Mouse (Mus musculus) T-helper 2 cell (primary cell): Measurements from ENCODE around the gene P4ha3.
"Not testable (repeated sequence)": the region's sequence is repeated elsewhere in the genome, so short reads cannot be mapped to it uniquely, and the experiment has no call there.

Experiments
- in situ Hi-C: fragments of 300-600 bp; cut with MboI, MseI; formaldehyde crosslinking; loops from one replicate; pipeline ENCODE4 v1.15.1; 2025; ENCODE audit warnings: high pct_unique_total_duplicates

Gene P4ha3

GRCm38 (mm10) chr7:100285383-100285782, at the start of gene P4ha3:
TSS of gene P4ha3 (plus strand) at chr7:100285520.
- in situ Hi-C loops, result no loop called here

GRCm38 (mm10) chr7:100238271-100238670, 47.0 kb upstream of the P4ha3 start:
- in situ Hi-C loops, result no loop called here

- in situ Hi-C loops, result no loop called here
Observed at GRCm38 (mm10) chr7:100240601-100241000, 44.7 kb upstream of the P4ha3 start.

DNA sequence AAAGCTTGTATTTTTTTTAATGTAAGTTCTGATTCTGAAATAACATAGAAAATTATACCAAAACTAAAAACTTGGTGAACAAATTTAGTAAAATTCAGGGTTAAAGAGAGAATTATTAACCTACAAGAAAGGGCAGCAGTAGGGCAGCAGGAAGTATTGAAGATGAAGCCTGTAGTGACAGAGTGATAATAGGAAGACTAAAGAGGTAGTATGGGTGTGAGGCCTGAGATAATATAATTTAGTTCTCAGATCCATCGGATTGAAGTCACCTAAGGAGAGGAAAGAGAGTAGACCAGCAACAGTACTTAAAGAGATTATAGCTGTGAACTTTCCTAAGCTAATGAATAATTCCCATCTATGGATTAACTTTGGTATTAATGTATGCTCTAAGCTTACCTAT, 42.3 kb upstream of the P4ha3 start:
- in situ Hi-C loops, result no loop called here

DNA sequence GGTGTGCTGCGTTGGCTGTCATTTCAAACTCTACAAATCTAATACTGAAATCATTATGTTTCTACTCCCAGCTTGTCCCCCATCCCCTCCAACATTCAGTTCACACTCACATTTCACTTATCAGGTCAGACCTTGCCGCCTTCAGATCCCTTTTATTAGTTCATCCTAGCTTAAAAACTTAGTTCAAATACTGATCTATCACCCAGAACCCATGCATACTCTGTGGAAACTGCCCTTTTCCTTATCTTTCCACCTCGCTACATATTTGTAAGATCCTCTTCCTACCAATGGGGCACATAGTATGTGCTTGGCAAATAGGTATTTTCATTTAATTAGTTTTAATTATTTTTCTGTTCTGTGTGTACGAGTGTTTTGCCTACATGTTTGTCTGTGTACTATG, 41.1 kb upstream of the P4ha3 start:
- in situ Hi-C loops, result no loop called here

DNA sequence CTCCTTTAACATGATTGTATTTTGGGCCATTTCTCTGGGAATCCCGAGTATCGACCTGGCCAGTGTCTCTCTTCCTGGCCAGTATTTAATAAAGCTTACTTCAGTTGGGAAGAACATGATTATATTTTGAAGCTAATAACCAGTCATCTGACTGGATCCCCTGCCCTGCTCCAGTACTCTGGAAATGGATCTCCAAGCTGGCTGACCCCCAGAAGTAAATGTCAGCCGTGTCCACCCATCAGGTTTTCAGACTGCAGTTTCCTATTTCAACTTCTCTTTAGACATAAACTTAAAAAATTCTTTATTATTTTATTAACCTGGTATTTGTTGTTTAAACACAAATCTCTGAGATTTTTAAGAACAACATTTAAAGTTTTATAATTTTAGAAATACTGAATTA, 40.1 kb upstream of the P4ha3 start:
- in situ Hi-C loops, result no loop called here

DNA sequence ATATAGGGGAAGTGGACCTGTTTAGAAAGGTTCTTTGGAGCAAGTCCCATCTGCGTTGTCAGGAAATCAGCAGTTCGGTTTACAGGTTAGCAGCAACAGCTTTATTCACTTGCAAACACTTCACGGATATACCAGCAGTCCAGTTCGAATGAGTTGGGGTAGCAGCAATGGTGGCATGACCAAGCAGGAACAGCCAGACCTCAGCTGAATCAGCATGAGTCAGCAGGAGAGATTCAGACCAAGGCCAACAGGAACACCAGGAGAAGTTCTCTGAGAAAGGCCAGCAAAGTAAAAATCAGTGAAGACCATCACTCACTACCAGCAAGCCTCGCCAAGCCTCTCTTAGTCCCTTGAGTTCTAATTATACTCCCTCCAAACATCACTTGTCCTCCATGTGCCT, 34.7 kb upstream of the P4ha3 start:
- in situ Hi-C loops, result no loop called here

DNA sequence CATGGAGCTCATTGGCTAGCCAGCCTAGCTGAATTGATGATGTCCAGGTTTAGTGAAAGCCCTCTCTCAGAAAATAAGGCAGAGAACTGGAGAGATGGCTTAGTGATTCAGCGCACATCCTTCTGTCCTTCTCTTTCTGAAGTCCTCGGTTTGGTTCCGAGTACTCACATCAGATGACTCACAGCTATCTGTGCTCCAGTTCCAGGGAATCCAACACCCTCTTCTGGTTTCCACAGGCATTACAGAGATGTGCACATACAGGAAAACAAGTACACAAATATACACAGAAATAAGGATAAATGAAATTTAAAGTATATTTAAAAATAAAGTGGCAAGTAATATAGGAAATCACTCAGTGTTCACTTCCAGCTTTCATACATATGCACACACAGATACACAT, 23.0 kb upstream of the P4ha3 start:
- in situ Hi-C loops, result no loop called here

DNA sequence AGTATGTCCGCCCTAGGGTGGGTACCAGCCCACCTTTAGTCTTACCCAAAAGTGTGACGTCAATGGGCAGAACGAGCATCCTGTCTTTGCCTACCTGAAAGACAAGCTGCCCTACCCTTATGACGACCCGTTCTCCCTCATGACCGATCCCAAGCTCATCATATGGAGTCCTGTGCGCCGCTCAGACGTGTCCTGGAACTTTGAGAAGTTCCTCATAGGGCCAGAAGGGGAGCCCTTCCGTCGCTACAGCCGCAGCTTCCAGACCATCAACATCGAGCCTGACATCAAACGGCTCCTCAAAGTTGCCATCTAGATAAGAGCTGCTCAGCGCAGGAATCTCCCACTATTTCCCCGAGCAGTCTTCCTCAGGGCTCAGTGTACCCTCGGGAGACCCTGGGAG, 20.4 kb upstream of the P4ha3 start:
- in situ Hi-C loops, result not testable (repeated sequence)

- in situ Hi-C loops, result no loop called here
Observed at GRCm38 (mm10) chr7:100272369-100272768, 13.0 kb upstream of the P4ha3 start.

DNA sequence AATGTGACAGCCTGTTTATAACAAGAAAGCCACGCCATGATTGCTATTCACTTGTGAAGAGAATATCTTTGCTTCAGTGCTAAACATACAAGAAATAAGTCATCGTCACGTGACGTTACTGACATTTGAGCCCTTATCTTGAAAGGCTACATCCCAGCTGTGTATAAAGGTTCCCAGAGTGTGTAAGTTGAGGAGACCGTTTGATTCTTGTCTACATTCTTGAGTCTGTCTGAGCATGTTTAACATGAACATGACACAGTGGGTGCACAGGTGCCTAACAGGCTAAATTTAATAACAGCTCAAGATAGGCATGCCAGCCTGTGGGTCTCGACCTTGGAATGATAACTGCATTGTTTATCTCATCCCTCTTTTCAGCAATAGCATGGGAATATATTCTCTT, 10.8 kb upstream of the P4ha3 start:
- in situ Hi-C loops, result no loop called here

DNA sequence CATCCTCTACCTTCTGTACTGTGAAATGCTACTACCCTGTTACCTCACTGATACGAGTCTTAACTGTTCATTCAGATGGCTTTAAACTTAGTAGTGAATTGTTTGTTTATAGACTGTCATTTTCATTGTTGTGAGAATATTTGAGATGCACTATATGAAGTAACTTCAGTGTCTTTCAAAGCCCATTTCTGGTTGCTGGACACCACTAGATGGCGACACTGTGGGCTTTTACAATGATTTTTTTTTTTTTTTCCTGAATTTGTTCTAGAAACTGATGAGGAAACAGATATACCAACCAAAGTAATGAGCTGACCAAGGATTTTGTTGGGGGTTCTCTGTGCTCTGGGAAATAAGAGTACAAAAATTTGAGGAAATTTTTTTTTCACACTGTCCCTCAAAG, 8.9 kb upstream of the P4ha3 start:
- in situ Hi-C loops, result loop anchor here (5.0 kb wide), 1 partner anchor 51 kb away; no protein-coding TSS in a partner anchor

DNA sequence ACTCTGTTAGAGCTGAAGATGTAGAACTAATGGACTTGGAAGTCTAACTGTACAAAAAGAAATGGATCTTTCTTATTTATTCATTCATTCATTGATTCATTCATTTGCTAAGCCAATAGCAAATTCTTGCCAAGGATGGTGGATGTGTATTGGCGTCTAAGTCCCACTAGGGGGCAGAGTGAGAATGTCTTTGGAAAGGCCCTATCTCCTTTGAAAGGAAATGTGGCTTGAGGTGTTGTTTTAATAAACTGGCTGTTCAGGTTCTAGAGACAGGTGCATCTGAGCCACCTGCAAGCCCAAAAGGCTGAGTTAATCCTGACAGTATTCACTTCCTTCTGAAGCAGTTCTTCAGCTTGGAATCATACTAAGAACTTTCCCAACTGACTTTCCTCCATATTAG, 5.5 kb upstream of the P4ha3 start:
- in situ Hi-C loops, result loop anchor here (5.0 kb wide), 1 partner anchor 47 kb away; no protein-coding TSS in a partner anchor

DNA sequence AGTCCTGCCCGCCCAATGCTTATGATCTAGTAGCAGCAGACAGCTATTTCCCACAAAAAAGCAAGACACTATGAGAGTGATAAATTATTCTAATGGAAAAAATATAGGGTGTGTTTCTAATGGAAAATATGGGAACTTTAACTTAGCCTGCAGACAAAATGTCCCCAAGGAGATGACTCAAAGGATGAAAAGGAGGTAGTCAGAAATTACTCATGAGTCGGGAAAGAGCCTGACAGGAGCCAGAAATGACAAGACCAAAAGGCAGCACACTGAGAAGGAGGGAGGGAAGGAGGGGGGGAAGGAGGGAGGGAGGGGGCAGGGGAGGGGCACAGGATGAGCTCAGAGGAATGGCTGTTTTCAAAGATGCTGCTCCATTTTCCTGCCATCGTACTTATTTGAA, 3.7 kb upstream of the P4ha3 start:
- in situ Hi-C loops, result no loop called here

GRCm38 (mm10) chr7:100283298-100283697, 2.0 kb upstream of the P4ha3 start:
- in situ Hi-C loops, result no loop called here

GRCm38 (mm10) chr7:100287748-100288578, 2.6 kb downstream of the P4ha3 start:
- in situ Hi-C loops, result no loop called here

DNA sequence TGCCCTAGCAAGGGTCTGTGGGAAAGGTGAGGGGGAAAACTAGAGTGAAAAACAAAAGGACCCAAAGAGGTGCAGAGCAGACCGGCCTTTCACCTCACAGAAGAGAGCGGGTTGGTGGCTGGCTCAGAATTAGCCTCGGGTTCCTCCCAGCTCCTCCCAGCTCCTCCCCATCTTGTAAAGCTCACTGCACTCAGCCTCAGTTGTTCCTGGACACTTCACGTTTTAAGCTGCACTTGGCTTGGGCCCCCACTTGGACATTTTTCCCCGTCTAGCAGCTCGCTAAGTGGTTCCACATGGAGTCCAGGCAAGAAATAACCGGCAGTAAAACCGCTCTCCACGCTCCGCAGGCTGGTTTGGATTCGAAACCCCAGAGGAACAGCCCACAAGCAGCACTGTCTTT, 3.3 kb downstream of the P4ha3 start:
- in situ Hi-C loops, result no loop called here

DNA sequence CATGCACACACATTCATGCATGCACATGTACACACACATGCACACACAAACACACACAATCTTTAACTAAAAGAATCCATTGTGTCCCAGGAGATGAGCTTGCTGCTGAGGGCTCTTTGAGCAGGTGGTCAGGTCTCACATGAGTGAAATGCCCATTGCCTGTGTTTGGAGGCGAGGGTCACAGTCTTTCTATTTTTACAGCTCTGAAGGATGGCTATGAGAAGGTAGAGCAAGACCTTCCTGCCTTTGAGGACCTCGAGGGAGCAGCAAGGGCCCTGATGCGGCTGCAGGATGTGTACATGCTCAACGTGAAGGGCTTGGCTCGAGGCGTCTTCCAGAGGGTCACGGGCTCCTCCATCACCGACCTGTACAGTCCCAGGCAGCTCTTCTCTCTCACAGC, 8.2 kb downstream of the P4ha3 start:
- in situ Hi-C loops, result no loop called here

DNA sequence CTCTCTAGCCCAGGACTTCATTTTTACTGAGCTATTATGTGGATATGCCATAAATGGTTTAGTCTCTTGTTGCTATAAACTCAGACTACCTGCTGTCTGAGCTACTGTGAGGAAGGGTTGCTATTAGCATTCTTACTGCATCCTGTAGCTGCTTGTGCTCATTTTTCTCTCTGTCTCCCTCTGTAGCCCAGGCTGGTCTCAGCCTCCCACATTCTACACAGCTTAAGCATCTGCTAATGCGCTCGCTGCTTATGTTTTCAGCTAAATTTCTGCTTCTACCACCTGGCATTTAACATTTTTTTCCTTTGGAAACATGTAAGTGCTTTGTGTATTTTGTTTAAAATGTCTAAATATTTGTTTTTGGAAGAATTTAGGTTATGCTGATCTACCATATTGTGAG, 10.4 kb downstream of the P4ha3 start:
- in situ Hi-C loops, result no loop called here

DNA sequence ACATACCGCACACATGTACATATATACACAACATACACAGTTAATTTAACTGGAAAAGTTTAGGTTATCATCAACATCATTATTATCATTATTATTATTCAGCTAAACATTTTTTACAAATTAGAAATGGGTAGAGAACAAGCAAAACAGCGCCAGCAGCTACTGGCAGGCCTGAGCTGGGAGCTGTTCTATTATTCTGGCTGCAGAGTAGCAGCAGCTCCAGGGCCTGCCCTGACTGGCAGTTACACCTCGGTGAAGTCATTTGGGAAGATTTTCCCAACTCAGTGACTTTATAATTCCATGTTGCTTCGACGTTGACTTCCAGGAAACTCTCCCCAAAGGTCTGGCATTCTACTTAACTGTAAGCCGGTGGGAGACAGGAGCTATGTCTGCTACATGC, 11.4 kb downstream of the P4ha3 start:
- in situ Hi-C loops, result no loop called here

DNA sequence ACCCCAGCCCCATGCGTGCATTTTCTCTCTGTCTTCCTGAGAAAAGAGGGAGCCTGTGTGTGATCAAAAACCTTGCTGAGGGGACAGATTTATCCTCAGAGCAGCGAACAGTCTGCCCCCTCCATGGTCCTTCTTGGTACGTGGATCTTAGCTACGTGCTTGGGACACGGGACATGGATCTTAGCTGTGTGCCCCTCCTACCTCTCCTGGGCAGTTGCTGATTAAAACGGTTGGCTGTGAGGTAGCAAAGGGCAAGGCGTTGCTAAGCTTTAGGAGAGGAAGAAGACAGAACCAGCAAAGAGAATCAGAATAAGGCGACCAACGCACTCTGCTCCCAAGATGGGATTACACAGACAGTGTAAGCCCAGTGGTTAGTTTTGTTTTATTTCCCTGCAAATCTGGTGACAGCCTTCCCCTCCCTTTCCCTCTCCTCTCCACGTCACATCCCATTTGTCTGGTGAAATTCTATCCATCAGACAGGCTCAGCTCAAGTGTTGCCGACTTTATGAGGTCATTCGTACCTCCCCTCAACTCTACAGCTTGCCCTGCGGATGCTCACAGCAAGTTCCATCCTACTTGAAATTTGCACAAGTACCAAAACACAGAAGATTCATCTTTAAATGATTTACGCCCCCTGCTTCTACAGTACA, 13.7 kb downstream of the P4ha3 start:
- in situ Hi-C loops, result no loop called here

- in situ Hi-C loops, result no loop called here
Observed at GRCm38 (mm10) chr7:100301390-100301789, 16.1 kb downstream of the P4ha3 start.

DNA sequence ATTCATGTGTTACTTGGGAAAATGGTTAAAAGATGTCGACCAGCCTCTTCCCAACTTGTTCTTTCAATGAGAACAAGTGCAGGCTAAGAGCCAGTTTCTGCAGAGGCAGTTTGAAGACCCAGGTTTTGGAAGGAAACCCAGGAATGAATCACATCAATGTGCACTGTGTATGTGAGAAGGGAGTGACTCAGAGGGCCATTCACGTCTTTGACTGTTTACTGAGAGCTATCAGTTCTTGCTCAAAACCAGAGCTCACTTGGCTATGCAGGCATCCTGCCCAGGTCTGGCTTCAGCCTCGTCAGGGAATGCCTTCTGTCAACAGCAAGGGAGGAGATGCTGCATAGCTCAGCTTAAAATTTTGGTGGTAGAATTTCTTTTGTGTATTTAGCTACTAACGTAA, 17.0 kb downstream of the P4ha3 start:
- in situ Hi-C loops, result no loop called here
